Mouse (Mus musculus): ENCODE results near the gene Sun3.
A peak's percentile ranks its signal among the peaks of the same experiment; 100 is the strongest.

The Sun3 gene

DNA sequence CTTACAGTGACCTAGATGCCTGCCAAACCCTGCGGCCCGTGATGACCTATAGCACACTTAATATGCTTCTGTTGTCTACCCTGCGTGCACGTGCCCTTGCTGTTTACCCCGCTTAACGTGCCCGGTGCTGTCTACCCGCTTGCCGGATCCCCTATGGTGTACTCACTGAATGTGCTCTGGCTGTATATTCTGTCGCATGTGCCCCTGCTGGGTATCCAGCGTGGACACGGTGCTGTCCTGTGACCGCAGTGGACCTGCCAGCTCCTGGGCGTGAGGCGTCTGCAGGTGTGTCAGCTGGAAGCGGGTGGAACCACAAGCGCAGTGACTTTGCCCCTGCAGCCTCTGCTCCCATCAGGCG lies at the start of gene Sun3:
TSS of gene Sun3 (minus strand) at position 289 of the 358 bp plus-strand sequence.
- no peak for DNase-seq (ENCODE audit: low spot score)

DNA sequence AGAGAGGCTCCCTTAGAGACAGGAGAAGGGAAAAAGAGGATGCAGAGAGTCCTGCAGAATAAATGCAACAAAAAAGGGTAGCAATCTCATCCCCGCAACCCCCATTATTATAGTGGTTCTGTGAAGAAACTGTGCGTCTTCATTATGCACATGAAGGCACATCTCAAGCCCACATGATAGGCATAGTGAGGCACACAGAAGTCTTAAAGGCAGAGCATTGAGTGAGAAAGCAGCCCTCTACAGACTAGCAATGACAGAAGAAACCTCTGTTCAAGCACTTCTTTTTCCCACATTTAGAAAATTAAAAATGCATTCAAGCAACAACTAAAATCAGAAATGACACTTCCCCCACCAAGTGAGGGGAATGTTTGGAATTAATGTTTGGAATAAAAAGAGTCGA lies 27.7 kb upstream of the Sun3 start:
- no peak for DNase-seq (ENCODE audit: low spot score)

DNA sequence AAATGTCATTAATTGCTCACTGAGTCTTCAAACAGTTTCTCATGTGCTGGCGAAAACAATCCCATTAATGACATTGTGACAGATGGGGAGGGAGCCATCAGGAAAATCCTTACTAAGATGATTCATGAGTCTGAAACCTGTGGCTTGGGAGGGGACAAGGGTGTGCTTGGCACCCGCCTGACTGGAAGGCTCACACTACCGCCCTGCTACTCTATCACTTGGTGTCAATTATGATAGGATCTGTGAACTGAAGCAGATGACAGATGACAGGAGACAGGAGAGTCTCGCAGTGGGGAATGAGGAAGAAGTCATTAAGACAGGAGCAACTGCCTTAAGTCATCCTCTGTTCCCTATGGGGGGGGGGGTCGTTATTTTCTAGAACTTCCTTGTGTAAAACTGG lies 11.7 kb upstream of the Sun3 start:
- DNase-seq (ENCODE audit: low spot score): no peak

DNA sequence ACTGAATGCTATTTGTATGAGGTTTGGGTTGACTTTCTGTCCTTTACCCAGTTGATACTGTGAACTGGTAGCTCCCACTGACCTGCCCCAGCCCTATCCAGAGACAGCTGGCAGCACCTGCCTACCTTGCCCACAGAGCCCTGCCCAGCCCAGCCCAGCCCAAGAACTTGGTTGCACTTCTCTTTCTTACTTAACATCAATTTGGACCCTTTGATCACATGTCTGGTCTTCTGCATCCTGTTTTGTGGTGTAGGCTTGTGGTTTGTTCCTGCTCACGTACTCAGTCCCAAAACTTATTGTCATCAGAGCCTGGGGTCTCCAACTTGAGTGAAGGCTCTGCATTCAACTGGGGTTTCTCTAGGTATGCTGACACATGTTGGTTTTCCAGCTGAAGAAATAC lies 11.2 kb upstream of the Sun3 start:
- DNase-seq (ENCODE audit: low spot score): no peak

DNA sequence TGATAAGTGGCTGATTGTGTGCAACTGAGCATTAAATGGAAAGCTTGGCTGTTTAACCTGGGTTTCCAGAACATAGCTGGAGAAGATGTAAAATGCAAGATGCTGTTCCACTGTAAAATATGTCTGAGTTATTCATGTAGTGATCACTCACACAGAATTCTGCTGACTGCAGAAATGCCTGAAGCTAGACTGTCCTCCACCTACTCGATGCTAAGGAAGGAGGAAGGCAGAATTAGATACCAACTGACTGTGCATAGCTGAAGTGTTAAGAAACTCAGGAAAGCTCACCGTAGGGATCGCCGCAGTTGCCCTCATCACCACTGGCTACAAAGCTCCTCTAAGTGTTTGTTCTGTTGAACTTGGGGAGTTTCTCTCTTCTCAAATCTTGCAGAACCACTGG lies 8.9 kb upstream of the Sun3 start:
- DNase-seq (ENCODE audit: low spot score): no peak

DNA sequence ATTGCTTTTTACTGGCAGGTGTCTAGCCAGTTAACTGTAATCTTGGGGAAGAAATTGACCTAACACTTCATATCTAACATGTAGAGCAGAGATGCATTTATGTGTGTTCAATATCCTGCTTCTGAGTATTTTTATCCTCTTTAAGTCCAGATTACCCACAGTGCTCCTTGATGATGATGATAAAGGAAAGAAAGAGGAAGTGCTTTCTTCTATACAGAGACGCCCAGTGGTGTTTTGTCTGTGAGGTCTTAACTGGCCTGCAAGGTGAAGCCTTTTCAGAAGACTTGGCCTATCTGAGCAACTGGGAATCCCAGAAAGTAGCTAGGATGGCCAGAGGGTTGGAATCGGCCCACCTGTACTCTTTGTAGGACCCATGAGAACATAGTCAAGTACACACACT lies 8.1 kb upstream of the Sun3 start:
- no peak for DNase-seq (ENCODE audit: low spot score)

DNA sequence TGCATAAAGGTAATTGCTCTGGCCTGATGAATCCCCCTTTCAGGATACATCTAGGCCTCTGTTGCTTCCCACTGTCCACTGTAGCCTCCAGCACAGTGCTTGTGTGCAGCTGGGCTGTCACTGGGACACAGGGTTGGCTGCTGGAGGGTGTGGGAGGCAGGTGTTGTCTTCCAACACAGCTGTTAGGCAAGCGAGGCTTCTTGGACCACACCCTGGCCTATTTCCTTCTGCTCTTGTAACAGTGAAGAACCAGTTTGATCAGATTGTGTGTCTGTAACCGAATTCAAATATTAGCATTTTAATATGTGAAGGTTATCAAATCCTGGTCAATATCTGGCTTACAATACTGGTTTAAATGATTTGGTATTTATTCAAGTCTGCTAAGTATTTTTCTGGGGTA lies 3.1 kb upstream of the Sun3 start:
- DNase-seq (ENCODE audit: low spot score): no peak

DNA sequence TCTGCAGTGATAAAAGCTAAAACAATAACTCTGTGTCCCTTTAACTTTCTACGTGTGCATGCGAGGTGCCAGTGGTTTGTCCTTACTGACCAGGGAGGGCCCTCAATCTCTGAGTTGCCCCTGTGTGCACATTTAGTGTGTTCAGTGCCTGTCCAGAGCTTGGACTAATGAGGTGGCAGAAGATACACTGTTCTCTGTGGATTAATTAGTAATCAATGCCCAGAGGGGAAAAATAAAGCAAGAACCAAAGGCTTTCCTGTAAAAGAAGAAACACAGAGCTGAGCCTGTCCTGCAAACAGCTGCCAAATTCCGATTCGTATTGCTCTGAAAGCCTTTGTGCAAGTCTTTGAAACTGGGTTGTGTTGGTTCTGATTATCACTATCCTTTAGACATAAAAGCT lies 1.4 kb upstream of the Sun3 start:
- no peak for DNase-seq (ENCODE audit: low spot score)

DNA sequence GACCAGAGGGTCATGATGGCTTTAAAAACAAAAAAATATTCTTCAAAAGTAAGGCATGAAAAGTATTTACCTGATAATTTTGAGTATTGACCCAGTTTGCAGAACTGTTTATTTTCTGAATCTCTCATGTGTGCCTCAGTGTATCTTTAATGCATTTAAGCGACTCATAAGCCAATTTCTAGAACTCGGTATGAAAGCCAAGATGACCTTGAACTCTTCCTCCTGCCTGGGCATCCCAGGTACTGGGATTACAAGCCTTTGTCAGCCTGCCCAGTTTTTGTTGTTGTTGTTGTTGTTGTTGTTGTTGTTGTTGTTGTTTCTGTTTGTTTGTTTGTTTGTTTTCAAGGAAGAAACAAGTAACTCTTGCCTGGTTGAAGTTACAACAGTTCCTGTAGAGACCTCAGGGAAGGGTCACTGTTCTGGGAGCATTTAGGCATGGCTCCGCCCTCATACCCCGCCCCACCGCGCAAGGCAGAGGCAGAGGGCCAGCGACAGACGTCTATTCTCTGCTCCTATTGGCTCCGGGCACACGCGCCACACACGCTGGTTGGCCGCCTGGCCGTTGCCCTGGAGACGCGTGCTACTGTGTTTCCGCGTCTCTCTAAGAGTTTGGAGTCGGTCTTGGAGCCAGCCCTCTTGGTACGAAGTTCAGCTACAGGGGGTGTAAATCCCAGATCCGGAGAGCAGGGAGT lies 634 bp downstream of the Sun3 start, which contains the start of gene Gm11992:
TSS of gene Gm11992 (plus strand) at position 584 of the 692 bp plus-strand sequence.
- peak; percentile 88 for DNase-seq (ENCODE audit: low spot score)

DNA sequence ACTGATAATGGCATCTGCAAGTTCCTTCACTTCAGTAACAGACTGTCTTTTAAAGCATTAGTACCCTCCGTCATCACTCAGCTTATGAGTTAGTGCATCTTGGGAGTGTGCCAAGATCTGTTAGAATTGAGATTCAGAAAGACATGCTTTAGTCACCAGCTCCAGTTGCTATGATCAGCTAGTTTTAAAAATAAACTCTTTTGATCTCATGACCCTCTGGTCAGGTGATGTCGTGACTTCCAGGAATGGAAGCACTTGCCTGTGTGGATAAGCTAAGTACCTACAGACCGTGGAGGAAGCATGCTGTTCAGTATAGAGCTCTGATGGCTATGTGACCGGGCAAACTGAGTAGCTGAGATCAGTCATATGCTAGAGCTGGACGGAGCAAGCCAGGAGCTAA lies 1.7 kb downstream of the Sun3 start:
- DNase-seq (ENCODE audit: low spot score): no peak

DNA sequence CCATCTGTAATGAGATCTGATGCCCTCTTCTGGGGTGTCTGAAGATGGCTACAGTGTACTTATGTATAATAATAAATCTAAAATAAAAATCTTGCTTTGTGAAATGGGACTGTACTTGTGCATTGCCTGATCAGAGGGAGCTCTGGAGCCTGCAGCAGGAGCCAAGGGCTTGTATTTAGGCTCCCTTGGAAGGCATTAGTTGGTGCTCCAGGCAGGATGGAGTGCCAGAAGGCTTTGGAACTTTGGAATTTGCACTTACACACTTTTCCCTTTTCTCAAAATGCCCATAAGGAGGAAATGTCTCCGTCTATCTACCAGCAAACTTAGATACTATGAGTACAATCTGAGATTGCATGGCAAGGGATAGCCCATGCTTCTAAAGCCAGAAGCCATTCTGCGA lies 2.2 kb downstream of the Sun3 start:
- no peak for DNase-seq (ENCODE audit: low spot score)

DNA sequence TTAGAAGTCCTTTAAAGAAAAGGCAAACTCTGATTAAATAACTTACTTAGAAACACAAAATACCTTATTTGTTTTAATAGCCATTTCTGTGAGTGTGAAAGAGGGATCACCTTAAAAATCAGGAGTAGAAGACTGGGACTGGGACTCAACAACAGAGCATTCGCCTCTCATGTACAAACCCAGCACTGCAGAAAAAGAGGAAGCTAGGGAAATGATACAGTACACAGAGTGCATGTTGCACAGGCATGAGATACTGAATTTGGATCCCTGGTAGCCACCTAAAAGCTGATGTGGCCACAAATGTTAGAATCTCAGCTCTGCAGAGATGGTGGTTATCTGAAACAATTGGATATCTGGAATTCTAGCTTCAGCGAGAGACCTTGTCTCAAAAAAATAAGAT lies 17.3 kb downstream of the Sun3 start:
- DNase-seq (ENCODE audit: low spot score): no peak

DNA sequence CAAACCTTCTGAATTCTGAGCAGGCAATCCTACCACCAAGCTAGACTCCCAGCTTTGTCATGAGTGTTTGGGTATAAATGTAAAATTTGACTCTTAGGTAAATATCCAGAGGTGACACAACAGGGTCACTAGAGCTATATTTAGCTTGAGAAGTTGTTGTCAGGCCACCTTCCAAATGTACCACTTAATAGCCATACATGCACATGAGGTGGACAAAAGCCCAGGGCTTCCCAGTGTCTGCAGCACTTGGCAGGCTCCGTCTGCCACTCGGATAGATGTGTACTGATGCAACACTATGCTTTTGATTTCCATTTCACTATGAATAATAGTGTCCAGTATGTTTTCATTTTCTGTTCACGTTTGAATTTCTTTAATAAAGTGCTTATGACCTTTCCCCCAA lies 23.6 kb downstream of the Sun3 start:
- DNase-seq (ENCODE audit: low spot score): no peak

DNA sequence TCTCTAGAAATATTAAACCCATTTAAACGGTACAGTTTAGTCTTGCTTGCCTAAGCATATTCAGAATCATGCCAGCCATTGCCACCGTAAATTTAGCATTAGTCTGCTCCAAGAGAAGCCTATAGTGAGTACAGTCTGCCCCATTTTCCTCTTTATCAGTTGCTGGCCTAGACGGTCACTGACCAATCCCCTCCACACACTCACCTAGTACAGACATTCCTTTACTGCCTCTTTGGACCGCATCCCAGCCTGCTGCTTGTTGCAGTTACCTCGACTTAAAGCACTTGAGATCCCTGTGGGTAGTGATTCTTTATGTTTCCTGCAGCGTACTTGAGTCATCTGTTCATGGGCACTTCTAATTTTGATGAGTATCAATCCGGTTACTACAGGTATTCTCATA lies 24.0 kb downstream of the Sun3 start:
- no peak for DNase-seq (ENCODE audit: low spot score)

DNA sequence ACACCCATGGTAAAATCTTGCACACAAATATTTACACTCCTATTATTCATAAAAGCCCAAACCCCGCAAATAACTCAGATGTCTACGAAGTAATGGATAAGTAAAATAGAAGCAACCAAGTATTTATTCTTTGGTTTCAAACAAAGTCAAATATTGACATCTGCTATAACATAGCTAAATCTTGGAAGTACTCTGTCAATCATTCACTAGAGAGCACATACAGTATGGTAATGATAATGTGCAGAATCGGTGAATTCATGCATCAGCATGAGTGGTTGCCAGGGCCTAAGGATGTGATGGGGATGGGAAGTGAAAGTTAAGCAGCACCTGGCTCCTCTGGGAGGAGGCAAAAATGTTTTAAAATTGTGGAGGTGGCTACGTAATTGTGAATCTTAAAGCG lies 28.6 kb downstream of the Sun3 start:
- DNase-seq (ENCODE audit: low spot score): no peak

DNA sequence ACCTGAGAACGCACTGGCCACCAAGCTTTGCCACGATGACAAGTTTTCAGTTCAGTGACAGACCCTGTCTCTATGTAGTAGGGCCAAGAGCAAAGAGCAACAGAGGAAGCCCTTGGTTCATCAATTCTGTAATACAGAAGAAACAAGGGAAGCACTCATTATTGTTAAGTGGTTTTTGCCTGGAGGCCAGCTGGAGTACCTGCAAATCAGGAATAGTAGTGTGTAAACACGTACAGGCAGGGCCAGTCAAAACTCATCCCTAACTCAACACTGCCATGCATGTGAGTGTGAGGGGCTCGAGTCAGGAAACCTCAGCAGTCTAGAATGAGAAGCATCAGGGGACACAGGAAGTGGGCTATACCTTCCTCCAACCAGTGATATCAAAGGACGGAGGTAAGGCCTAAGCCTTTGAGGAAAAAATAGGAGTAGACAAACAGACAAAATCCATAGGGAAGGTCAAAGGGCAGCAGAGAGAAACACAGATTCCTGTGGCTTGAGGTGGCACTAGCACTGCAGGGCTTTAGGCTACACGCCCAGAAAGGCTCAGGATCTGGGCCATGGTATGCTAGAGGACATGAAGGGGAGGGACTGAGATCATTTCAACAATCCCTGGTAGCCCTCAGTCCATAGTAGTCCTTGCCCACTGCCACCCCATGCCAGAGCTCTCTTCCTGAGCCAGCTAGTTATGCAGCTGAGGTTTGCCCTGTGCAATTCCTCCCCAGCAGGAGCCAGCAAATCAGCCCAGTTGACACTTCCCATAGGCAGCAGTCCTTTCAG lies 30.1 kb downstream of the Sun3 start:
- DNase-seq (ENCODE audit: low spot score): no peak

DNA sequence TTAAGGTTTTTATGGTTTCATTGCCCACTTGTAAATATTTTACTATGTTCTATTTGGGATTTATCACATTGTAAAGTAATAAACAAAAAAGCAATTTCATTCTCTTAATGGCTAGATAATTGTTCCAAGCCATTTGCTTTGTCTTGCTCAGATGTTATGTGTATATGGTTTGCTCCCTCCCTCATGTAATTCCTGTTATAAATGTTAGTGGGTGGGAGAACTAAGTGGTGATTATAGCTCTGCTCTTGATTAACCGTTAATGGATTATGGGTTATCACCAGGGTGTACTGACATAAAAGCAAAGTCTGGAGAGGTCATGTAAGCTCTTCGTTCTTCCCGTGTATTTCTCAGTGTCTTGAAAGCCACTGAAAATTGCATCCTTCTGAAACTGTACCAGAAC lies 34.1 kb downstream of the Sun3 start:
- DNase-seq (ENCODE audit: low spot score): no peak

DNA sequence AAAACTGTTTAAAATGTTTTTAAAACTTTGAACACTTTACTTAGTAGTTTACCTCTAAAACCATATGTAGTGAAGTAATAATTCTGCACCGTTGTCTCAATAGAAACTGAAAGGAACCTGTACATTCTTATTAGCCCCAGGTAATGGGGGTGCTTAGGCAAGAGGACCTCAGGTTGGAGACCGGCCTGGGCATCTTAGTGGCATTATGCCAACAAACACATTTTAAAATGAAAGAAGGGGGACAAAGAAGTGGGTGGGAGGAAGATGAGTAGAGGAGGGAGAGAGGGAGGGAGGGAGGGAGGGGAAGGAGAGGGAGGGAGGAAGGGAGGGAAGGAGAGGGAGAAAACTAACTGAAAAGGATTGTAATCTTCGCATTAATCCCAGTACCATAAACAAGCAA lies 37.4 kb downstream of the Sun3 start:
- no peak for DNase-seq (ENCODE audit: low spot score)

DNA sequence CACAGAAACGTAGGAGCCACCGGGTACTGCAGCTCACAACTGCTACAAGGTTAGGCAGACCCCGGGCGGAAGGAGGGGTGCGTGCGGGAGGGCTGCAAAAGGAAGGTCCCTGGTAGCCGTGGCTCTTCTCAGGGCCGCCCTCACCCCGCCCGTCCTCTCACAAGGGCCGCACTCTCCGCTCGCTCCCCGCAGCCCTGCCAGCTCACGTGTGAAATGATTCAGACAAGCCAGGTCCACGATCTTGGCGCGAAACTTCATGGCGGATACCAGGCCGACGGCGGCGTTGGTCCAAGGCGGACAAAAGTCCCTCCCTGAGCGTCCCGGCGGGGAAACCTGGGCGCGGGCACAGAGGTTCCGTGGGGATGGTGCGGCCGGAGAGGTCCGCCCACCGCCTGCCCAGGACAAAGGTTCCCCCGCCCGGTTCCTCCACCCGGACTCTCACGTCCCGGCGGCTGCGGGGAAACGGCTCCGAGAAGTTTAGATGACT lies 37.9 kb downstream of the Sun3 start, which contains the start of gene Hus1:
TSS of gene Hus1 (minus strand) at position 339 of the 487 bp plus-strand sequence.
- peak; percentile 88 for DNase-seq (ENCODE audit: low spot score)

DNA sequence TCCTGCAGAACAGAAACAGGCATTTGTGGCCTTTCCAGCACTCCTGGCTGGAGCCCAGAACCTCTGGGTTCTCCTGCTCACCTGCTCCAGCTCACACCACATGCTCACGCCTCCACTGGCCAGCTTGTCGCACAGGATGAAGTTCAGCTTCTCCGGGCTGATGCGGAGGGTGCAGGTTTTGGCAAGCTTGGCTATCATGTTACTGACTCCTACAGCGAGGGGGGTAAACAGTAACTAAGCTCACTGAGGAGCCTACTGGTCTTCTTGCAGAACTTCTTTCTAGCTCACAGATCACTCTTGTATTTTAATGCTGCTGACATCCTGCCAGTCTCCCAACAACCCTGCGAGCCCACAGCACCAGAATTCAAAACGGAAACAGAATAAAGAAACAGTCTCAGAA lies 38.4 kb downstream of the Sun3 start:
- peak; percentile 28 for DNase-seq (ENCODE audit: low spot score)

DNA sequence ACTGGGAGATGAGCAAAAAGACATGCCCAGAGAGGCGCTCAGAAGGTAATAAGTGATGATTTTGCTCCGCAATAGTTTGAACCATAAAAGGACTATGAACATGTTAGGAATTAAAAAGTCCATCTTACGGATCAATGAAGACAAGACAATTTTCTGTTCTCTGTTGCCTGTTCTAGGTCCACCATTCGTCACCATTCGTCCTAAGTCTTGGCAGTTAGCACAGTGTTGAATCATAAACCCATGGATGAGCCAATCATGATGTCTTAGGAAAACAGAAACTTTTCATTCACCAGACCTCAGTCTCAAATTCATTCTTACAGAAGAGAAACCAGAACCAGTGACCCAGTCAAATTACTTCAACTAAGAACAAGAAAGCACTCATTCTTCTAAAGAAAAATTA lies 40.0 kb downstream of the Sun3 start:
- no peak for DNase-seq (ENCODE audit: low spot score)

DNA sequence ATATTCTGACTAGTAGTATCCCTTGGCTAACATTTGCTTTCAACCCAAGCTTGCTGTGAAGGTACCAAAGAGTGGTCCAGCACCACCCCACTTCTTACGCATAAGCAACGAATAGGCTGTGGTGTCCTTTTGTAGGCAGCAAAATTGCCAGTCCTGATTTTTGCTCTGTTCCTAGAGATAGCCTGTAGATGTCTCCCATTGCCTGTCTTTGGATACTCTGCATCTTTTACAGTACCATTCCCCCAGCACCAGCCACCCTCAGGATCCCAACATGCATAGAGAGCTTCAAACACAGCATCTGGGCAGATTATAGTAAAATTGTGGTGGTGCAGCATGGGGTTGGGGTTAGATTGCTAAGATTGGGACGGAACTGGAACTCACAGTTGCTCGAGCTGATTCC lies 60.7 kb downstream of the Sun3 start:
- DNase-seq (ENCODE audit: low spot score): no peak

DNA sequence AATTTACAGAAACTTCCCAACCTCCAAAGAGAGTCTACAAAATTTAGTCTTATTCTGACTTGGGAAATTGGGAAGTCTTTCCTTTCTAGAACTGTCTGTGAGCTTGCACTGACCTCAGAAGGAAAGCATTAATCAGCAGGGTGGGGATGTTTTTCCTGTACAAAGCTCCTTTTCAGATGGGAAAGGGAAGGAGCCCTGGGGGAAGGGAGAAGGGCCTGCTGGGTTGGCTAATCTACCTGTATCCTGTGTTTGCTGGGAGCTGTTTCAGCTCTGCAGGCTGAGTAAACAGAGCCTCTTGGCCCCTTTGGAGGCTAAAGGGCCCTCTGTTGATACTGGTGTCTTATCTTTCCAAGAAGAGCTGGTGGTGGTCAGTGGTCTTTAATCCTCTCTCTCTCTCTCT lies 62.7 kb downstream of the Sun3 start:
- DNase-seq (ENCODE audit: low spot score): no peak

Measured in testis, postnatal 14 days (tissue).